Mouse (Mus musculus) heart, embryonic 12.5 days (tissue): ENCODE measurements around the gene Gm49355. TPM values are rescaled to one million over a fixed set of nuclear protein-coding genes. Genes with fewer than 3 reads are reported as not detected.
A peak's percentile ranks its signal among the peaks of the same experiment; 100 is the strongest.

Experiments
- ATAC-seq: fragments of 200-750 bp; cut with Nextera tagmentation; 2 replicates; pipeline ENCODE4 v1.8.0; 2017; ENCODE audit warnings: moderate TSS enrichment, moderate library complexity; ENCODE audit not compliant: insufficient number of reproducible peaks, low FRiP score
- H3K27ac ChIP-seq: fragments of 300-500 bp; sonication (generic); 2 replicates; pipeline ENCODE4 v1.5.1; 2016; ENCODE audit warnings: mild to moderate bottlenecking, moderate library complexity; ENCODE audit not compliant: poor library complexity, severe bottlenecking
- H3K27me3 ChIP-seq: fragments of 300-500 bp; sonication (generic); replicated peaks from 2 replicates; pipeline ENCODE4 v1.6.1; 2016; ENCODE audit warnings: mild to moderate bottlenecking, moderate library complexity
- H3K36me3 ChIP-seq: fragments of 300-500 bp; sonication (generic); 2 replicates; pipeline ENCODE4 v1.6.1; 2016; ENCODE audit warnings: mild to moderate bottlenecking, moderate library complexity
- H3K4me1 ChIP-seq: fragments of 300-500 bp; sonication (generic); replicated peaks from 2 replicates; pipeline ENCODE4 v1.6.1; 2016; ENCODE audit warnings: mild to moderate bottlenecking
- H3K4me2 ChIP-seq: fragments of 300-500 bp; sonication (generic); 2 replicates; pipeline ENCODE4 v1.6.1; 2016; ENCODE audit warnings: mild to moderate bottlenecking, moderate library complexity
- H3K4me3 ChIP-seq: fragments of 300-500 bp; sonication (generic); 2 replicates; pipeline ENCODE4 v1.5.1; 2016; ENCODE audit warnings: mild to moderate bottlenecking
- H3K9ac ChIP-seq: fragments of 300-500 bp; sonication (generic); 2 replicates; pipeline ENCODE4 v1.6.1; 2016; ENCODE audit warnings: mild to moderate bottlenecking, moderate library complexity
- H3K9me3 ChIP-seq: fragments of 300-500 bp; sonication (generic); replicated peaks from 2 replicates; pipeline ENCODE4 v1.6.1; 2016; ENCODE audit warnings: mild to moderate bottlenecking, moderate library complexity
- WGBS: fragments of 180-500 bp; shearing (Covaris S2); methylation state at CpG from one replicate; pipeline ENCODE4 v1.1.7; 2016; 5-methylcytosine and 5-hydroxymethylcytosine counted together
- polyA plus RNA-seq: library from polyadenylated mRNA; unstranded; fragments of >200 nt; fragmentation: Nextera tagmentation; extraction: Ambion mirVana; gene quantifications from 2 replicates; pipeline ENCODE4 v1.2.1, GENCODE M21; 2016

The Gm49355 gene
- polyA plus RNA-seq, 1 experiment from 2014 or later, result 0.14 TPM

DNA sequence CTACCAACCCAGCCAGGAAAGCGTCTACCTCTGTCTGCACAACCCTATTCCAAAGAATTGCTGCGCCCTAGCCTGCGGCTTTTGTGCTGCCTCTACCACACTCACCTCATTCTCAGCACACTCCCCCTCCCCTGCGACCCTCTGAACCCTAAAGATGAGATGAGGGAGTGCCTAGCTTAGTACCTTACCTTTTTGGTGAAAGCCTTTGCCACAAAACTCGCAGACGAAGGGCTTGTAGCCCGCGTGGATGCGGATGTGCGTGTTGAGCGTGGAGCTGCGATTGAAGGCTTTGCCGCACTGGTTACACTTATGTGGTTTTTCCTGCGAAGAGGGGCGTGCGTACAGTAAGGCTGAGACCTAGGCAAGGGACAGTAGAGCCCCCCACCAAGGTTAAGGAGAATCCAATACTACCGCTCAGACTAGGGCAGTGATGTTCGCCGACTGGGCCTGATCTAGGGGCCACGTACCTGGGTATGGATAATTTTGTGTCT, 59.7 kb downstream of the Gm49355 start:
- Histone ChIP-seq H3K27ac (no peak overlapping the region), H3K9ac (no peak overlapping the region), H3K9me3 (no peaks in the 10 kb centered on the region), H3K4me1 (peaks cover 30% of the 10 kb centered on the region), H3K36me3 (no peaks in the 10 kb centered on the region), H3K4me2 (no peak overlapping the region), H3K4me3 (no peak overlapping the region), H3K27me3 (peaks cover 93% of the 10 kb centered on the region)
- no peak for ATAC-seq
- 2% methylated on average over 20 of the region's 20 CpGs for WGBS

- Histone ChIP-seq H3K4me1 (peaks cover 30% of the 10 kb centered on the region), H3K9me3 (no peaks in the 10 kb centered on the region), H3K27me3 (peaks cover 96% of the 10 kb centered on the region), H3K9ac (no peak overlapping the region), H3K4me2 (peak overlapping the region; percentile 55), H3K36me3 (no peaks in the 10 kb centered on the region), H3K4me3 (peak overlapping the region; percentile 38), H3K27ac (no peak overlapping the region)
- no peak for ATAC-seq
- WGBS, result 4% methylated on average over 24 of the region's 24 CpGs
These were observed 60.4 kb downstream of the Gm49355 start for GRCm38 (mm10) chr14:12344061-12344745.

GRCm38 (mm10) chr14:12344746-12345240, 61.0 kb downstream of the Gm49355 start:
- no peak for ATAC-seq
- no peak overlapping the region for H3K9ac ChIP-seq
- H3K4me1 ChIP-seq, result peaks cover 30% of the 10 kb centered on the region
- H3K27ac ChIP-seq, result no peak overlapping the region
- H3K4me3 ChIP-seq, result peak overlapping the region; percentile 38
- H3K9me3 ChIP-seq, result no peaks in the 10 kb centered on the region
- peak overlapping the region; percentile 55 for H3K4me2 ChIP-seq
- H3K27me3 ChIP-seq, result peaks cover 96% of the 10 kb centered on the region
- under 1% methylated on average over 39 of the region's 39 CpGs for WGBS
- H3K36me3 ChIP-seq, result no peaks in the 10 kb centered on the region

DNA sequence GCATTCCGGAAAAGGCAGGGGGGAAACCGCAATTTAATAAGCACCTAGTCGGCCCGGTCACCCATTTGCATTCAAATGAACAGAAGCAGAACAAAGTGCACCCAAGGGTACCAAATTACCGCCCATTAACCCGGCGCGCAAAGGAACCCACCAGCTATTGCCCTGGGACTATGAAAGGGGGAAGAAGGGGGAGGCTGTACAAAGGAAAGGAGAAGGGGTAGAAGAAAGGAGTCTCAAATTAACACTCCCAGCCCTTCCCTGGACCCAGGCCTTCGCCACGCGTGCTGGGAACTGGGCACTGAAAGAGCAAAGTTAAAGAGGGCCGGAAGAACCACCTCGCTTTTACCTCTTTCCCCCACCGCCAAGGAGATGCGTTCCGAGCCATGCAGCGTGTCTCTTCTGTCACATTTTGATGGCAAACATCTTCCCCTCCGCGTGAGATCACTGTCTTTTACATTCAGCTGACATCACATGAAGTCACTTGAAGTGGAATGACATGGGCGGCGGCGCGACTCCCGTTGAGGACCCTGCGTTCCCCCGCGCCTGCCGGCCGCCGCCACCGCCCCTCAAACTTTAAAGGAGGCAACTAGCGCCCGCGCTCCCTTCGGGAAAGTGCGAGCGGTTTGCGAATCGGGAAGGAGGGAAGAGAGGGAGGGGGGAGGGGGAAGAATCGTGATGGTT, 61.6 kb downstream of the Gm49355 start:
- no peak overlapping the region for H3K9ac ChIP-seq
- H3K27ac ChIP-seq, result no peak overlapping the region
- peak overlapping the region; percentile 55 for H3K4me2 ChIP-seq
- peak overlapping the region; percentile 38 for H3K4me3 ChIP-seq
- no peak for ATAC-seq
- under 1% methylated on average over 40 of the region's 40 CpGs for WGBS
- H3K9me3 ChIP-seq, result no peaks in the 10 kb centered on the region
- H3K4me1 ChIP-seq, result peaks cover 26% of the 10 kb centered on the region
- no peaks in the 10 kb centered on the region for H3K36me3 ChIP-seq
- H3K27me3 ChIP-seq, result peaks cover 96% of the 10 kb centered on the region

- Histone ChIP-seq H3K27ac (no peak overlapping the region), H3K4me1 (peaks cover 19% of the 10 kb centered on the region), H3K27me3 (peaks cover 96% of the 10 kb centered on the region), H3K9me3 (no peaks in the 10 kb centered on the region), H3K4me3 (peak overlapping the region; percentile 38), H3K36me3 (no peaks in the 10 kb centered on the region), H3K9ac (no peak overlapping the region), H3K4me2 (peak overlapping the region; percentile 55)
- under 1% methylated on average over 50 of the region's 50 CpGs for WGBS
- no peak for ATAC-seq
These were observed 62.5 kb downstream of the Gm49355 start for GRCm38 (mm10) chr14:12346011-12346864.

- ATAC-seq, result no peak
- Histone ChIP-seq H3K4me3 (peak overlapping the region; percentile 38), H3K4me2 (peak overlapping the region; percentile 55), H3K27ac (no peak overlapping the region), H3K9ac (no peak overlapping the region), H3K9me3 (no peaks in the 10 kb centered on the region), H3K36me3 (no peaks in the 10 kb centered on the region), H3K4me1 (peaks cover 17% of the 10 kb centered on the region), H3K27me3 (peaks cover 96% of the 10 kb centered on the region)
- WGBS, result under 1% methylated on average over 26 of the region's 26 CpGs
These were observed 63.3 kb downstream of the Gm49355 start for GRCm38 (mm10) chr14:12346865-12347600.

DNA sequence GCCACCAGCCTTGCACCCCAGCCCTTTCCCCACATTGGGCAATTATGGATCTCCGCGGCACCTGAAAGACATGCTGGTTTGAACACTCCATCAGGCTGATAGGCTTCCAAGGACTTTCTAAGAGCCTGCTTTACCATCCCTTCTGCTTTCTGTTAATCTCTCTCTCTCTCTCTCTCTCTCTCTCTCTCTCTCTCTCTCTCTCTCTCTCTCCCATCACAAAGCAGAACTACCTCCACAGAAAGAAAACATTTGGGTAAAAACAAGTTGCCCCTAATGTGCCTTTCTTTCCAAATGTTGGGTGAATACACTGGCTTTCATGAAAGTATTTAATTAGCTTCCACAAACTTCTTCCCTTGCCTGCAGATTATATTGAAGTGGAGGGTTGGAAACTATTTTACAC, 64.3 kb downstream of the Gm49355 start, which contains the start of gene Fezf2:
Gene Fezf2, minus strand, starts transcription at position 101 of the 400 bp plus-strand sequence.
- Histone ChIP-seq H3K27ac (no peak within 1 kb of the TSS), H3K27me3 (peaks cover 96% of the 10 kb centered on the region), H3K4me3 (peak within 1 kb of the TSS; percentile 38; the same call in 1 of the 2 replicates), H3K9ac (no peak within 1 kb of the TSS), H3K4me1 (peaks cover 17% of the 10 kb centered on the region), H3K36me3 (no peaks in the 10 kb centered on the region), H3K9me3 (no peaks in the 10 kb centered on the region), H3K4me2 (peak within 1 kb of the TSS; percentile 55)
- ATAC-seq, result no peak
- WGBS, result 4% methylated on average over 2 of the region's 2 CpGs

- peaks cover 13% of the 10 kb centered on the region for H3K4me1 ChIP-seq
- WGBS, result 11% methylated on average over 15 of the region's 15 CpGs
- H3K9me3 ChIP-seq, result no peaks in the 10 kb centered on the region
- H3K36me3 ChIP-seq, result no peaks in the 10 kb centered on the region
- H3K9ac ChIP-seq, result no peak overlapping the region
- no peak overlapping the region for H3K27ac ChIP-seq
- no peak overlapping the region for H3K4me2 ChIP-seq
- peaks cover 96% of the 10 kb centered on the region for H3K27me3 ChIP-seq
- ATAC-seq, result no peak
- no peak overlapping the region for H3K4me3 ChIP-seq
These were observed 65.7 kb downstream of the Gm49355 start for GRCm38 (mm10) chr14:12349334-12350090.

DNA sequence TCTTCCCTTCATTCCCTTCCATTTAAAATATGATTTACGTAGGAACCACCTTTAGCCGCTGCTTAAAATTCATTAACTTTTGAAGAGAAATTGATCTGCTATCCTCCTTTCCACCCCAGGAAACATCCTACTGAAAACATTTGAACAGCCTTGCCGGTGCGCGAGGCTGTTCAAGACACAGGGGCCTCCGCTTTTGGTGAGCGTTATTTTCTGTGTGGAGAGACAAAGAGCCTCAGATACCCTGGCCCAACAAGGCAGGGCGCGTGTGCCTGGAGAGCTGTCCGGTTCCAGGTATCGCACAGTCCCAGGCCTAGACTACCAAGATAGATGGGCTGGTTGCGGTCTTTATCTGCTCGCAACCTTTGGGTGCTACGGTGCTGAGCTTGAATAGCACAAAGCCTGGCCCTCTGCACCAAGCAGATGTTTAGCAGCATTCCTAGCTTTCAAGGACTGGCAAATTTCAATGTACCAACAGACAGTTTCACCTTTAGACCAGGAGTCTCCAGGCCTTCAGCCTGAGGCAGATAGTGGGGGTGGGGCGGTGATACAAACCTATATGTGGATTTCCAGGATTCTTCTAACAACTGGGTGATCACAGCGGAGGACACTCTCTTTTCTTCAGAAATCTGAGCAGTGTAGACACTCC, 66.6 kb downstream of the Gm49355 start:
- Histone ChIP-seq H3K36me3 (no peaks in the 10 kb centered on the region), H3K27ac (no peak overlapping the region), H3K4me2 (no peak overlapping the region), H3K27me3 (peaks cover 92% of the 10 kb centered on the region), H3K9me3 (no peaks in the 10 kb centered on the region), H3K4me1 (0 out of 2 replicates have a peak, but pooled peaks cover 6% of the 10 kb centered on the region), H3K9ac (no peak overlapping the region), H3K4me3 (no peak overlapping the region)
- ATAC-seq, result no peak
- 9% methylated on average over 16 of the region's 16 CpGs for WGBS
